Mouse (Mus musculus) urinary bladder, postnatal 0 days (tissue): ENCODE data around the gene Copb1. TPM values are rescaled to one million over a fixed set of nuclear protein-coding genes. Genes with fewer than 3 reads are reported as not detected.

Experiments used
- polyA plus RNA-seq: library from polyadenylated mRNA; unstranded; fragments of >200 nt; fragmentation: Nextera tagmentation; extraction: Ambion mirVana; gene quantifications from 2 replicates; pipeline ENCODE4 v1.2.1, GENCODE M21; 2015

Gene Copb1
- 76.0 and 91.1 TPM in 2 replicates for polyA plus RNA-seq

GRCm38 (mm10) chr7:114253885-114254833, at the start of gene Copb1:
Gene Copb1 (minus strand): TSS chr7:114254711.

DNA sequence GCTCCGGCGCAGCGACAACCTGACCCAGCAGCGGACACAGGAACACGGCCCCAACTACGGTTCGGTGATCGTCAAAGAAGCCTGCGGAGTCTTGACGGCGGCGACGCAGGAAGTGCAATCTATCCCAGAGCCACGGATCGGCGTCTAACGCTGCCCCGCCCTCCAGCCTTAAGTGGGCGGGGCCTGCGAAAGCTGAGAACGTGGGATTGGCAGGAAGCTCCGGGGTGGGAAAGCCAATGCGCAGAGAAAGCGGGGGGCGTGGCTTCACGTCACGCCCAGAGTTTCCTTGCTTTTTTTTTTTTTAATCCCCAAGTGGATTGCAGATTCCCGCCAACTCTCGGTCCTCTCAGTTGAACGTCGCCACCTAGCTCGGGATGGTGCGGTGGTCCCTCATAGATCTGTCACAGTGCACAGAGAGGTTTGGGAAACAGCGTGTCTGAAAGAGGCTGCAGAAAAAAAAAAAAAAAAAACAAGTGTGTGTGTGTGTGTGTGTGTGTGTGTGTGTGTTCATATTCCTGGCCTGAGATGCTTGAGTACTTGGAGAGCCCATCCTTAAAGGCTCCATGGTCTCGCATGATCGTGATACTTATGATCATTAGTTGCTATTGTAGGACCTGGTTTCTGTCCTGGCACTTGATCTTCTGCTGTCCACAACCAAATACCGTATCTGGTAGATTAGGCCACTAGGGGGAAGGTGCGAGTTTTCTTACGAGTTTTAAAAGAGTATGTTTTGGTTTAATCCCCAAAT, 21.7 kb upstream of the Copb1 start, which contains the start of gene Psma1:
Gene Psma1, minus strand, starts transcription at position 114 of the 748 bp plus-strand sequence.

Other genes with a start within 250 kb of the Copb1 start
- gene Rras2, start 136.9 kb downstream of the Copb1 start, polyA plus RNA-seq = 50.3 and 59.3 TPM in 2 replicates
- gene Psma1, start 21.4 kb upstream of the Copb1 start, polyA plus RNA-seq = 253 and 262 TPM in 2 replicates
- 3.7 TPM in 2 replicates for gene Pde3b, start 160.6 kb upstream of the Copb1 start, polyA plus RNA-seq